Mouse (Mus musculus) heart, embryonic 10.5 days (tissue): Measurements from ENCODE around the gene Synpr. TPM values are rescaled to one million over a fixed set of nuclear protein-coding genes. Genes with fewer than 3 reads are reported as not detected.

Experiments used
- DNase-seq: peaks from one replicate; pipeline ENCODE4 v3.0.0-alpha.2; 2017; ENCODE audit warnings: low spot score
- H3K27ac ChIP-seq: fragments of 300-500 bp; sonication (generic); 2 replicates; pipeline ENCODE4 v1.5.1; 2016; ENCODE audit warnings: mild to moderate bottlenecking
- H3K27me3 ChIP-seq: fragments of 300-500 bp; sonication (generic); 2 replicates; pipeline ENCODE4 v1.6.1; 2016; ENCODE audit warnings: mild to moderate bottlenecking; ENCODE audit not compliant: poor library complexity, insufficient read depth, severe bottlenecking
- H3K36me3 ChIP-seq: fragments of 300-500 bp; sonication (generic); 2 replicates; pipeline ENCODE4 v1.6.1; 2016; ENCODE audit warnings: mild to moderate bottlenecking, moderate library complexity
- H3K4me1 ChIP-seq: fragments of 300-500 bp; sonication (generic); 2 replicates; pipeline ENCODE4 v1.6.1; 2016; ENCODE audit warnings: mild to moderate bottlenecking
- H3K4me3 ChIP-seq: fragments of 300-500 bp; sonication (generic); 2 replicates; pipeline ENCODE4 v1.5.1; 2016; ENCODE audit warnings: mild to moderate bottlenecking, moderate library complexity
- H3K9me3 ChIP-seq: fragments of 300-500 bp; sonication (generic); 2 replicates; pipeline ENCODE4 v1.6.1; 2016; ENCODE audit warnings: mild to moderate bottlenecking, moderate library complexity
- WGBS: fragments of 180-500 bp; shearing (Covaris S2); methylation state at CpG from one replicate; pipeline ENCODE4 v1.1.7; 2016; 5-methylcytosine and 5-hydroxymethylcytosine counted together
- polyA plus RNA-seq: library from polyadenylated mRNA; unstranded; fragments of >200 nt; fragmentation: Nextera tagmentation; extraction: Ambion mirVana; gene quantifications from 2 replicates; pipeline ENCODE4 v1.2.1, GENCODE M21; 2016

Gene Synpr
- polyA plus RNA-seq, 1 experiment from 2014 or later = 0.19 TPM

GRCm38 (mm10) chr14:13505355-13505754, 220.8 kb downstream of the Synpr start:
- H3K27me3 ChIP-seq = no peaks in the 10 kb centered on the region
- H3K36me3 ChIP-seq = no peaks in the 10 kb centered on the region
- H3K4me1 ChIP-seq = no peaks in the 10 kb centered on the region
- no peak overlapping the region for H3K27ac ChIP-seq
- H3K9me3 ChIP-seq = no peaks in the 10 kb centered on the region
- H3K4me3 ChIP-seq = no peak overlapping the region
- no peak for DNase-seq
- 55% methylated on average over 5 of the region's 5 CpGs for WGBS

GRCm38 (mm10) chr14:13518608-13519139, 234.1 kb downstream of the Synpr start:
- no peak overlapping the region for H3K4me3 ChIP-seq

GRCm38 (mm10) chr14:13519239-13520011, 234.8 kb downstream of the Synpr start:
- Histone ChIP-seq H3K4me1 (no peaks in the 10 kb centered on the region), H3K4me3 (no peak overlapping the region), H3K9me3 (no peaks in the 10 kb centered on the region), H3K27me3 (no peaks in the 10 kb centered on the region), H3K27ac (no peak overlapping the region), H3K36me3 (no peaks in the 10 kb centered on the region)
- 68% methylated on average over 7 of the region's 7 CpGs for WGBS
- no peak for DNase-seq

More at GRCm38 (mm10) chr14:13518608-13519139, 234.1 kb downstream of the Synpr start:
- no peaks in the 10 kb centered on the region for H3K4me1 ChIP-seq
- no peaks in the 10 kb centered on the region for H3K27me3 ChIP-seq
- no peak for DNase-seq
- H3K27ac ChIP-seq = no peak overlapping the region
- no peaks in the 10 kb centered on the region for H3K9me3 ChIP-seq
- no peaks in the 10 kb centered on the region for H3K36me3 ChIP-seq
- WGBS = 87% methylated on average over 5 of the region's 5 CpGs

- no peaks in the 10 kb centered on the region for H3K27me3 ChIP-seq
- 56% methylated on average over 2 of the region's 2 CpGs for WGBS
- no peak overlapping the region for H3K27ac ChIP-seq
- H3K36me3 ChIP-seq = no peaks in the 10 kb centered on the region
- DNase-seq = no peak
- no peaks in the 10 kb centered on the region for H3K9me3 ChIP-seq
- no peak overlapping the region for H3K4me3 ChIP-seq
- H3K4me1 ChIP-seq = no peaks in the 10 kb centered on the region
Measured at GRCm38 (mm10) chr14:13547746-13548145, 263.2 kb downstream of the Synpr start.

GRCm38 (mm10) chr14:13551209-13551608, 266.6 kb downstream of the Synpr start:
- Histone ChIP-seq H3K4me3 (no peak overlapping the region), H3K4me1 (no peaks in the 10 kb centered on the region), H3K27ac (no peak overlapping the region), H3K27me3 (no peaks in the 10 kb centered on the region), H3K36me3 (no peaks in the 10 kb centered on the region), H3K9me3 (no peaks in the 10 kb centered on the region)
- 73% methylated on average over 4 of the region's 4 CpGs for WGBS
- no peak for DNase-seq

- H3K27me3 ChIP-seq = no peaks in the 10 kb centered on the region
- H3K36me3 ChIP-seq = no peaks in the 10 kb centered on the region
- H3K27ac ChIP-seq = no peak overlapping the region
- H3K4me3 ChIP-seq = no peak overlapping the region
- WGBS = 64% methylated on average over 1 of the region's 1 CpGs
- H3K9me3 ChIP-seq = no peaks in the 10 kb centered on the region
- no peaks in the 10 kb centered on the region for H3K4me1 ChIP-seq
- no peak for DNase-seq
Measured at GRCm38 (mm10) chr14:13553616-13554370, 269.2 kb downstream of the Synpr start.

- no peaks in the 10 kb centered on the region for H3K27me3 ChIP-seq
- H3K9me3 ChIP-seq = no peaks in the 10 kb centered on the region
- H3K36me3 ChIP-seq = no peaks in the 10 kb centered on the region
- WGBS = 76% methylated on average over 4 of the region's 4 CpGs
- no peak overlapping the region for H3K27ac ChIP-seq
- no peak overlapping the region for H3K4me3 ChIP-seq
- no peaks in the 10 kb centered on the region for H3K4me1 ChIP-seq
- no peak for DNase-seq
Measured at GRCm38 (mm10) chr14:13554631-13555030, 270.1 kb downstream of the Synpr start.

GRCm38 (mm10) chr14:13558117-13558516, 273.5 kb downstream of the Synpr start:
- Histone ChIP-seq H3K27ac (no peak overlapping the region), H3K4me1 (no peaks in the 10 kb centered on the region), H3K36me3 (no peaks in the 10 kb centered on the region), H3K27me3 (no peaks in the 10 kb centered on the region), H3K4me3 (no peak overlapping the region), H3K9me3 (no peaks in the 10 kb centered on the region)
- no peak for DNase-seq
- 72% methylated on average over 2 of the region's 2 CpGs for WGBS

- no peaks in the 10 kb centered on the region for H3K4me1 ChIP-seq
- no peaks in the 10 kb centered on the region for H3K36me3 ChIP-seq
- H3K9me3 ChIP-seq = no peaks in the 10 kb centered on the region
- DNase-seq = no peak
- no peak overlapping the region for H3K4me3 ChIP-seq
- 73% methylated on average over 1 of the region's 1 CpGs for WGBS
- no peak overlapping the region for H3K27ac ChIP-seq
- no peaks in the 10 kb centered on the region for H3K27me3 ChIP-seq
Measured at GRCm38 (mm10) chr14:13567250-13567649, 282.7 kb downstream of the Synpr start.

- 78% methylated on average over 2 of the region's 2 CpGs for WGBS
- Histone ChIP-seq H3K4me1 (no peaks in the 10 kb centered on the region), H3K4me3 (no peak overlapping the region), H3K36me3 (no peaks in the 10 kb centered on the region), H3K27me3 (no peaks in the 10 kb centered on the region), H3K9me3 (no peaks in the 10 kb centered on the region), H3K27ac (no peak overlapping the region)
- DNase-seq = no peak
Measured at GRCm38 (mm10) chr14:13567996-13568395, 283.4 kb downstream of the Synpr start.

- no peaks in the 10 kb centered on the region for H3K36me3 ChIP-seq
Measured at GRCm38 (mm10) chr14:13571941-13572340, 287.4 kb downstream of the Synpr start.

GRCm38 (mm10) chr14:13572530-13572929, 287.9 kb downstream of the Synpr start:
- DNase-seq = no peak
- H3K4me1 ChIP-seq = no peaks in the 10 kb centered on the region
- WGBS = 36% methylated on average over 1 of the region's 1 CpGs

More at GRCm38 (mm10) chr14:13571941-13572340, 287.4 kb downstream of the Synpr start:
- Histone ChIP-seq H3K4me1 (no peaks in the 10 kb centered on the region), H3K4me3 (no peak overlapping the region), H3K27me3 (no peaks in the 10 kb centered on the region), H3K27ac (no peak overlapping the region), H3K9me3 (no peaks in the 10 kb centered on the region)
- DNase-seq = no peak

GRCm38 (mm10) chr14:13578101-13578500, 293.5 kb downstream of the Synpr start:
- no peak for DNase-seq
- H3K9me3 ChIP-seq = no peaks in the 10 kb centered on the region
- 82% methylated on average over 2 of the region's 2 CpGs for WGBS
- no peaks in the 10 kb centered on the region for H3K27me3 ChIP-seq
- H3K27ac ChIP-seq = no peak overlapping the region
- no peaks in the 10 kb centered on the region for H3K36me3 ChIP-seq
- no peak overlapping the region for H3K4me3 ChIP-seq
- H3K4me1 ChIP-seq = no peaks in the 10 kb centered on the region

More at GRCm38 (mm10) chr14:13572530-13572929, 287.9 kb downstream of the Synpr start:
- Histone ChIP-seq H3K27ac (no peak overlapping the region), H3K27me3 (no peaks in the 10 kb centered on the region), H3K9me3 (no peaks in the 10 kb centered on the region), H3K4me3 (no peak overlapping the region), H3K36me3 (no peaks in the 10 kb centered on the region)
